Mouse (Mus musculus) heart, postnatal 10 days (tissue): ENCODE measurements around the gene Srgap1. TPM values are rescaled to one million over a fixed set of nuclear protein-coding genes. Genes with fewer than 3 reads are reported as not detected.

Experiments
- DNase-seq, 2 experiments: peaks; one replicate each; pipeline ENCODE4 v3.0.0; 2021
- intact Hi-C: fragments of 180-260 bp; cut with DNase I; formaldehyde crosslinking; loops from one replicate; pipeline ENCODE4 v1.15.1; 2025
- total RNA-seq, 2 experiments: library from RNA; stranded (reverse); gene quantifications; 2 replicates each; pipeline ENCODE4 v1.2.3; 2021

Gene Srgap1
- total RNA-seq, 2 experiments from 2014 or later, result 8.2 to 8.4 TPM

GRCm38 (mm10) chr10:121732542-121732941 lies 314.6 kb downstream of the Srgap1 start:
- intact Hi-C loops, result no loop called here
- no peak for DNase-seq

GRCm38 (mm10) chr10:121731048-121731725 lies 315.9 kb downstream of the Srgap1 start:
- DNase-seq, result no peak
- intact Hi-C loops, result no loop called here

Other genes with a start within 250 kb of the Srgap1 start
- gene Rxylt1, start 50.1 kb upstream of the Srgap1 start, total RNA-seq, result 10 to 100 TPM; 37.7 to 43.5 TPM